Mouse (Mus musculus): ENCODE measurements around the gene Fuk. TPM values are rescaled to one million over a fixed set of nuclear protein-coding genes. Genes with fewer than 3 reads are reported as not detected.

Gene Fuk
- polyA plus RNA-seq (2012; rRNA removed; ENCODE audit: low replicate concordance): 14.6 and 19.3 TPM in 2 replicates

DNA sequence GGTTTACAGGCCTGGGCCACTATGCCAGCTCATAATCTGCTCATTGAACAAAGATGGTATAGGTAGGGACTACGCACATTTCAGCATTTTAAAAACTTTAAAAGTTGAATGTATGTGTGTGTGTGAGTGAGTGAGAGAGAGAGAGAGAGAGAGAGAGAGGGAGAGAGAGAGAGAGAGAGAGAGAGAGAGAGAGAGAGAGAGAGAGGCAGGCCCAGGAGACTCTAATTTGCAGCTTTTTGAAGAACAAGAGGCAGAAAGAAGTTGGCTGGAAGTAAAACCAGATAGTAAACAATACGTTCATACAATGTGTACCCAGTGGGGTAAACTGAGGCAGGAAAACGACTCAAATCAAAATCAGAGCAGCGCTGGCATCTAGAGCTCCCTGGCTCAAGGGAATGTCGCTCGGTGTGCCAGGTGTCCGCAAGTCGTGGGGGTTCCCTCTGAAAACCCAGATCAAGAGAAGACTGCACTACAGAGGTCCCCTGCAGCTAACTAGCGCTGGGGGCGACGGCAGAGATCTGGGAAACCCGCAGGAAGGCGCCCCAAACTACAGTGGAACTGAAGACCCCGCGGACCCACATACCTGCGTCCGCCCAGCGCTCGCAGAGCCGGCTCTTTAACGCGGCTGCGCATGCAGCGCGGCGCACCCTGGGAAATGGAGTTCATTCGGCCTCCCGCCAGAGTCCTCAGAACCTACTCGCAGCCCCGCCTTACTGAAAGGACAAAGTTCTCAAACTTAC is at the start of gene Fuk:
Fuk (minus strand) TSS at position 650 of the 740 bp plus-strand sequence.

DNA sequence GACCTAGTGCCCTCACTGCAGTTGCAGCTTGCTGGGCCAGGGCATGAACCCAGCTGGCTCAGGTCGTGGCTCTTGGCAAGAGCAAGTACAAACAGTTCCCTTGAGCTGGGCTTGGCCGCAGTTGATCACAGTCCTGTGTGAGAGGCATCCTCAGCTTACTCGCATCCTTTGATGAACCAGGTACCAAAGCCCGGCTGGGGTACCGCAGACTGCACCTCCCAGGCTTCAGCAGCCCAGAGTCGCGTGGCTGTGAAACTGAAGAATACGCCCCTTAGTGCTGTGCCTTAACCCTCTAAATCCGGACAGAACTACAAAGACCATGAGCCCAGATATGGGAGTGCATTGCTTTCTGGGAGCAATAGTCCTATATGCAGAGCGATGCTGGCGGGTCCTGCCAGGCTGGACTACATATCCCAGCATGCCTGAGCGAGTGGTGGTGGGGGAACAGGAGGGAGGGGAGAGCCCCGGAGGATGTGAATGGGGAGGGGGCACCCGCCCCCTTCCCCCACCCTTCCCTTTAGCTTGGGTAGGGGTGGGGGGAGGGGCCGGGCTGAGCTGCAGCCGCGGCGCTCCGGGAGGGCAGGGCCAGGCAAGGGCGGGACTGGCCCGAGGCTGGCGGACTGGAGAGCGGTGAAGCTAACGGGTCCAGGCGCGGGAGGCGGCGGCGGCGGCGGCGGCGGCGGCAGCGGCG is 17.2 kb upstream of the Fuk start, which contains the start of gene St3gal2:
St3gal2 (plus strand) TSS at position 582 of the 691 bp plus-strand sequence.

DNA sequence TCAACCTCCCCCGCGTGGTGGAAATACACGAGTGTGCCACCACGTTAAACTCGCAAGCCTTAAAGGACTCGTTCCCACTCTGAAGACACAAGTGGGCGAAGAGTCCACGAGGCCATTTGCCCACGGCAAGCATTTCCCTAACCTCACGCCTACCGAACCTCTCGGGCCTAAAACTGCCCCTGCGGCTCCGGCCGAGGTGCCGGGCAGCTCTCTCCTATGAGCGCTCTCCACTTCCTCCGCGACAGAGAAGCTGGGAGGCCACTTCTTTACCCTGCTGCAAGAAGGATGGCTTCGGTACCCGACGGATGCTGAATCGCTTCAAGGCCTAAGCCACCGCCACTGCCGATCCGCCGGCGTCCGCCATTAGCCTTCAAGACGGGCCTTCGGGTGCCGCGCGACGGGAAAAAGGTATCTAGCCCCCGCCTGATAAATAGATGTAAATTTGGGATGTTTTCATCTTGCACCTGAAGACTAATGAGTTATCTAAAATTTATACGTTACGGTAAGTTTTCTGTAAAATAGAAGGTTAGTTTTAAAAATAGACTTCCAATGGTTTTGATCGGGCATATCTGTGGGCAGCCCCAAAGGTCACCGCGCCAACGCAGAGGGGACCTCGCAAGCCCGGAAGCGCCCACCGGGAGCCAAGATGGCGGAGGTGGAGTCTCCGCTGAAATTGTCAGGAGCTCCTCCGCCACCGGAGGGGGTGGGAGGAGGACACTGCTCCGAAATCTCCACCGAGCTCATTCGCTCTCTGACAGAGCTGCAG is 55.7 kb downstream of the Fuk start, which contains the start of the genes Cog4 and Sf3b3:
Cog4 (plus strand) TSS at position 196 of the 766 bp plus-strand sequence.
Sf3b3 (minus strand) TSS at position 383 of the 766 bp plus-strand sequence.

Other genes with a start within 250 kb of the Fuk start
- gene Mtss1l, start 181.0 kb downstream of the Fuk start, polyA plus RNA-seq (2012; rRNA removed; ENCODE audit: low replicate concordance): 54.9 and 77.1 TPM in 2 replicates
- gene Il34, start 96.6 kb downstream of the Fuk start, polyA plus RNA-seq (2012; rRNA removed; ENCODE audit: low replicate concordance): 51.8 and 58.0 TPM in 2 replicates
- gene Cog4, start 55.9 kb downstream of the Fuk start, polyA plus RNA-seq (2012; rRNA removed; ENCODE audit: low replicate concordance): 28.8 and 48.9 TPM in 2 replicates
- gene Sf3b3, start 55.7 kb downstream of the Fuk start, polyA plus RNA-seq (2012; rRNA removed; ENCODE audit: low replicate concordance): 25.8 and 42.1 TPM in 2 replicates
- 38.9 and 60.7 TPM in 2 replicates for gene St3gal2, start 17.4 kb upstream of the Fuk start, polyA plus RNA-seq (2012; rRNA removed; ENCODE audit: low replicate concordance)
- gene Ddx19a, start 95.3 kb upstream of the Fuk start, polyA plus RNA-seq (2012; rRNA removed; ENCODE audit: low replicate concordance): 18.5 and 41.3 TPM in 2 replicates
- gene Ddx19b, start 129.3 kb upstream of the Fuk start, polyA plus RNA-seq (2012; rRNA removed; ENCODE audit: low replicate concordance): 1.8 and 4.3 TPM in 2 replicates
- 24.1 and 26.0 TPM in 2 replicates for gene Aars, start 130.7 kb upstream of the Fuk start, polyA plus RNA-seq (2012; rRNA removed; ENCODE audit: low replicate concordance)
- gene Exosc6, start 153.9 kb upstream of the Fuk start, polyA plus RNA-seq (2012; rRNA removed; ENCODE audit: low replicate concordance): 36.4 TPM in 1 of 2 replicates, not detected in the other
- 0.40 TPM in 1 of 2 replicates, not detected in the other for gene Clec18a, start 189.9 kb upstream of the Fuk start, polyA plus RNA-seq (2012; rRNA removed; ENCODE audit: low replicate concordance)
- 17.3 and 26.6 TPM in 2 replicates for gene Pdpr, start 192.1 kb upstream of the Fuk start, polyA plus RNA-seq (2012; rRNA removed; ENCODE audit: low replicate concordance)